Mouse (Mus musculus): Measurements from ENCODE around the gene Prr11. TPM values are rescaled to one million over a fixed set of nuclear protein-coding genes. Genes with fewer than 3 reads are reported as not detected.
"Not testable (repeated sequence)": the region's sequence is repeated elsewhere in the genome, so short reads cannot be mapped to it uniquely, and the experiment has no call there.

Gene Prr11
- polyA plus RNA-seq, 1 experiment from 2014 or later, result 5.5 TPM

GRCm38 (mm10) chr11:87087142-87087541, 21.4 kb downstream of the Prr11 start:
- peaks cover 49% of the 10 kb centered on the region for H3K36me3 ChIP-seq (replicated peaks)
- H3K9ac ChIP-seq, result peak overlapping the region; percentile 78
- H3K4me1 ChIP-seq (replicated peaks), result peaks cover 31% of the 10 kb centered on the region
- H3K27me3 ChIP-seq, result no peaks in the 10 kb centered on the region
- 22% methylated on average over 2 of the region's 2 CpGs for WGBS (ENCODE audit: insufficient replicate concordance)
- peak overlapping the region; percentile 69 for H3K27ac ChIP-seq (replicated peaks)
- H3K4me2 ChIP-seq, result peak overlapping the region; percentile 80
- H3K4me3 ChIP-seq (replicated peaks), result peak overlapping the region; percentile 70
- H3K9me3 ChIP-seq (replicated peaks), result no peaks in the 10 kb centered on the region
- ATAC-seq (ENCODE audit: insufficient read depth), result 0 out of 2 replicates have a peak, but pooled peaks have one; percentile 57

GRCm38 (mm10) chr11:87086290-87086984, 22.1 kb downstream of the Prr11 start, which contains the start of gene Smg8:
Smg8 (minus strand) TSS chr11:87086774.
- Histone ChIP-seq H3K4me3 (replicated peaks) (peak within 1 kb of the TSS; percentile 70), H3K4me2 (peak within 1 kb of the TSS; percentile 80), H3K36me3 (replicated peaks) (peaks cover 47% of the 10 kb centered on the region), H3K9ac (peak within 1 kb of the TSS; percentile 78), H3K4me1 (replicated peaks) (peaks cover 31% of the 10 kb centered on the region), H3K9me3 (replicated peaks) (no peaks in the 10 kb centered on the region), H3K27ac (replicated peaks) (peak within 1 kb of the TSS; percentile 69), H3K27me3 (no peaks in the 10 kb centered on the region)
- ATAC-seq (ENCODE audit: insufficient read depth), result peak; percentile 83
- under 1% methylated on average over 43 of the region's 43 CpGs for WGBS (ENCODE audit: insufficient replicate concordance)

- Histone ChIP-seq H3K9ac (peak overlapping the region; percentile 78), H3K27ac (replicated peaks) (0 out of 2 replicates have a peak overlapping the region, but pooled peaks have one; percentile 69), H3K27me3 (no peaks in the 10 kb centered on the region), H3K4me2 (peak overlapping the region; percentile 80), H3K4me3 (replicated peaks) (peak overlapping the region; percentile 70), H3K9me3 (replicated peaks) (no peaks in the 10 kb centered on the region), H3K4me1 (replicated peaks) (peaks cover 31% of the 10 kb centered on the region), H3K36me3 (replicated peaks) (peaks cover 47% of the 10 kb centered on the region)
- ATAC-seq (ENCODE audit: insufficient read depth), result no peak
- WGBS (ENCODE audit: insufficient replicate concordance), result 74% methylated on average over 13 of the region's 13 CpGs
Measured at GRCm38 (mm10) chr11:87085461-87085860, 23.0 kb downstream of the Prr11 start.

- WGBS (ENCODE audit: insufficient replicate concordance), result 70% methylated on average over 1 of the region's 1 CpGs
- H3K4me1 ChIP-seq (replicated peaks), result peaks cover 36% of the 10 kb centered on the region
- no peak overlapping the region for H3K27ac ChIP-seq (replicated peaks)
- no peak overlapping the region for H3K9ac ChIP-seq
- no peak overlapping the region for H3K4me2 ChIP-seq
- peaks cover 48% of the 10 kb centered on the region for H3K36me3 ChIP-seq (replicated peaks)
- H3K27me3 ChIP-seq, result no peaks in the 10 kb centered on the region
- no peak for ATAC-seq (ENCODE audit: insufficient read depth)
- H3K4me3 ChIP-seq (replicated peaks), result no peak overlapping the region
- H3K9me3 ChIP-seq (replicated peaks), result no peaks in the 10 kb centered on the region
Measured at GRCm38 (mm10) chr11:87083712-87084111, 24.8 kb downstream of the Prr11 start.

- H3K27ac ChIP-seq (replicated peaks), result peak within 1 kb of the TSS; percentile 48; the same call in 1 of the 2 replicates
- peaks cover 21% of the 10 kb centered on the region for H3K4me1 ChIP-seq (replicated peaks)
- no peaks in the 10 kb centered on the region for H3K27me3 ChIP-seq
- no peaks in the 10 kb centered on the region for H3K9me3 ChIP-seq (replicated peaks)
- H3K4me2 ChIP-seq, result peak within 1 kb of the TSS; percentile 99
- peak; percentile 89 for ATAC-seq (ENCODE audit: insufficient read depth)
- H3K36me3 ChIP-seq (replicated peaks), result peaks cover 24% of the 10 kb centered on the region
- H3K4me3 ChIP-seq (replicated peaks), result peak within 1 kb of the TSS; percentile 66
- H3K9ac ChIP-seq, result peak within 1 kb of the TSS; percentile 71
- 2% methylated on average over 43 of the region's 43 CpGs for WGBS (ENCODE audit: insufficient replicate concordance)
Measured at GRCm38 (mm10) chr11:87073866-87074440, 34.6 kb downstream of the Prr11 start, which contains the start of gene Gdpd1. Gdpd1 (minus strand) TSS chr11:87074062.

GRCm38 (mm10) chr11:87073343-87073865, 35.1 kb downstream of the Prr11 start:
- H3K9ac ChIP-seq, result peak overlapping the region; percentile 71
- H3K9me3 ChIP-seq (replicated peaks), result no peaks in the 10 kb centered on the region
- 3% methylated on average over 24 of the region's 24 CpGs for WGBS (ENCODE audit: insufficient replicate concordance)
- peaks cover 21% of the 10 kb centered on the region for H3K4me1 ChIP-seq (replicated peaks)
- peaks cover 20% of the 10 kb centered on the region for H3K36me3 ChIP-seq (replicated peaks)
- H3K4me3 ChIP-seq (replicated peaks), result peak overlapping the region; percentile 66
- no peaks in the 10 kb centered on the region for H3K27me3 ChIP-seq
- H3K27ac ChIP-seq (replicated peaks), result peak overlapping the region; percentile 48; the same call in 1 of the 2 replicates
- H3K4me2 ChIP-seq, result peak overlapping the region; percentile 99
- peak; percentile 60 for ATAC-seq (ENCODE audit: insufficient read depth)

GRCm38 (mm10) chr11:87062087-87062486, 46.4 kb downstream of the Prr11 start:
- Histone ChIP-seq H3K36me3 (replicated peaks) (no peaks in the 10 kb centered on the region), H3K4me3 (replicated peaks) (no peak overlapping the region), H3K9ac (no peak overlapping the region), H3K4me2 (no peak overlapping the region), H3K9me3 (replicated peaks) (no peaks in the 10 kb centered on the region), H3K27ac (replicated peaks) (no peak overlapping the region), H3K4me1 (replicated peaks) (0 out of 2 replicates have a peak, but pooled peaks cover 4% of the 10 kb centered on the region), H3K27me3 (no peaks in the 10 kb centered on the region)
- ATAC-seq (ENCODE audit: insufficient read depth), result no peak
- 49% methylated on average over 3 of the region's 3 CpGs for WGBS (ENCODE audit: insufficient replicate concordance)

- Histone ChIP-seq H3K36me3 (replicated peaks) (no peaks in the 10 kb centered on the region), H3K9ac (no peak overlapping the region), H3K27ac (replicated peaks) (no peak overlapping the region), H3K4me3 (replicated peaks) (no peak overlapping the region), H3K4me2 (no peak overlapping the region), H3K27me3 (no peaks in the 10 kb centered on the region), H3K9me3 (replicated peaks) (no peaks in the 10 kb centered on the region), H3K4me1 (replicated peaks) (peaks cover 16% of the 10 kb centered on the region)
- ATAC-seq (ENCODE audit: insufficient read depth), result no peak
- WGBS (ENCODE audit: insufficient replicate concordance), result 88% methylated on average over 2 of the region's 2 CpGs
Measured at GRCm38 (mm10) chr11:87060410-87060809, 48.1 kb downstream of the Prr11 start.

- peak; percentile 88 for ATAC-seq (ENCODE audit: insufficient read depth)
- Histone ChIP-seq H3K9ac (no peak overlapping the region), H3K4me2 (peak overlapping the region; percentile 39)
Measured at GRCm38 (mm10) chr11:87056286-87056685, 52.2 kb downstream of the Prr11 start.

GRCm38 (mm10) chr11:87048900-87049299, 59.6 kb downstream of the Prr11 start:
- not testable (repeated sequence) for H3K4me2 ChIP-seq; H3K36me3 ChIP-seq (replicated peaks); H3K27ac ChIP-seq (replicated peaks); H3K4me1 ChIP-seq (replicated peaks); ATAC-seq (ENCODE audit: insufficient read depth); H3K9ac ChIP-seq; H3K4me3 ChIP-seq (replicated peaks); H3K27me3 ChIP-seq; H3K9me3 ChIP-seq (replicated peaks)
- WGBS (ENCODE audit: insufficient replicate concordance), result 84% methylated on average over 7 of the region's 7 CpGs

More at GRCm38 (mm10) chr11:87056286-87056685, 52.2 kb downstream of the Prr11 start:
- Histone ChIP-seq H3K27ac (replicated peaks) (peak overlapping the region; percentile 55), H3K27me3 (no peaks in the 10 kb centered on the region), H3K9me3 (replicated peaks) (no peaks in the 10 kb centered on the region), H3K4me3 (replicated peaks) (no peak overlapping the region), H3K4me1 (replicated peaks) (peaks cover 16% of the 10 kb centered on the region), H3K36me3 (replicated peaks) (no peaks in the 10 kb centered on the region)
- WGBS (ENCODE audit: insufficient replicate concordance), result 30% methylated on average over 6 of the region's 6 CpGs

GRCm38 (mm10) chr11:87046968-87047367, 61.5 kb downstream of the Prr11 start:
- H3K36me3 ChIP-seq (replicated peaks), result no peaks in the 10 kb centered on the region
- H3K9ac ChIP-seq, result no peak overlapping the region
- no peak overlapping the region for H3K27ac ChIP-seq (replicated peaks)
- no peaks in the 10 kb centered on the region for H3K9me3 ChIP-seq (replicated peaks)
- H3K4me1 ChIP-seq (replicated peaks), result peaks cover 6% of the 10 kb centered on the region; the same call in 1 of the 2 replicates
- H3K27me3 ChIP-seq, result no peaks in the 10 kb centered on the region
- H3K4me3 ChIP-seq (replicated peaks), result no peak overlapping the region
- no peak overlapping the region for H3K4me2 ChIP-seq
- ATAC-seq (ENCODE audit: insufficient read depth), result no peak
- WGBS (ENCODE audit: insufficient replicate concordance), result 51% methylated on average over 5 of the region's 5 CpGs

Data from liver, embryonic 15.5 days (tissue).